Mouse (Mus musculus) cerebellum, adult 9-11 months (tissue): ENCODE results near the gene Cadps2.

Experiments
- DNase-seq: peaks from one replicate; pipeline ENCODE4 v3.0.0; 2022

Gene Cadps2

DNA sequence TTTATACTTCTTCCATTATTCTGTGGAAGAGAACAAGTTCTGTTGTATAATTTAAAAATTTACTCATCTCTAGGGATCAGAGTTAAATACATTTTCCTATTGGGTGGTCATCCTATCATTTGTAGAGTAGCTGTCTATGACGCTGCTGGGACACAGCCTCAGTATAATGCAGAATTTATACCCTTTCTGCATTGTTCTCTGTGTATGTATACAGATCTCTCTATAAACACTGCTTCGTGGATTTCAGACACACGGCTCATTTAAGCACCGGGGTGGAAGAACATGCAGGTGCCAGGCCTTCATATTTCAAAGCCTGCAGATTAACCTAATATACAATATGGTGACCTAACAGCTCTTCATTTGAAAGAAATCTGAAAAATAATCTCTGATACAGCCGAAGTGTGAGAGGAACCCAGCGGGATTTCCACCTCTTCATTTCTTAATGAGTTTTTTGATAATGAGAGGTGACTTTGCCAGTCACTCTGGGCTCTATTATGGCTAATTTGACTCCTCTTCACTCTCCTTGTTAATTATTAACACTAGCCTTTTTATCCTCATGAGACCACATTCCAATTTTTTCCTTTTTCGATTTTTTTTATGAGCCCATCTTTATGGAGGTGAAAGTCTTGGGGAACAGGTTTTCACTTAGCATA lies 501.7 kb downstream of the Cadps2 start:
- DNase-seq, result no peak

DNA sequence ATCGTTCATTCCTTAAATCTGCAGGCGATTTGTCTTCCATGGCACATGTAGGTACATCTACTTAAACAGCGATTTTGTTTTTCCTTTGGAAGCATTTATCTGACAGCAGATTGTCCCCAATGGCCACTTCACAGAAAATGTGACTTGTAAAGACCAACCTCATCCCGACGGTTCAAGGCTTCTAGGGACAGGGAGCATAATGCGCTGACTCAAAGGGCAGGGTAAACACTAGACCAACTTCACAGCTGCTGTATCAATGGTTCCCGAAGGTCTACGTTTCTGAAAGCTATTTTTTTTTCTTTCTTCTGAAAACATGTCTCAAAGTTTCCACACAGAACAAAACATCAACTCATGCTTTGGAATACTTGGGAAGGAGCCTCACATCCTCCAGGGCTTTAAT lies 524.3 kb downstream of the Cadps2 start:
- no peak for DNase-seq

DNA sequence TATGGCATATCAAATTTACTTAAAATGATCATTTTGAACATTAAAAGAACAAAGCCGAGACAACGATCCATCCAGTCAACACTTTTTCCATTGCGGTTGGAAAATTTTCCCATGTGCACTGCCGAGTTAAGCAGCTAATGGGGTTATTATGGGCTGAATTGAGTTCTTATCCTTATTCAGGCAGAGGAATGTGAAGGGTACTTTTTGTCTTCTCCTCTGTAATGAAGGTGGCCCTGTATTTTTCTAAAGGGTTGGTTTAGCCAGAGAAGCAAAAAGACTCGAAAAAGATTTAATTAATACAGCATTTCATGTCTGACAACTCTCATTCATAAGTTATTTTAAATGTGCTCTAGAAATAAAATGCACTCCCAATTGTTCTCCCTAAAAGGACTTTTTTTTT lies 524.9 kb downstream of the Cadps2 start:
- DNase-seq, result no peak

DNA sequence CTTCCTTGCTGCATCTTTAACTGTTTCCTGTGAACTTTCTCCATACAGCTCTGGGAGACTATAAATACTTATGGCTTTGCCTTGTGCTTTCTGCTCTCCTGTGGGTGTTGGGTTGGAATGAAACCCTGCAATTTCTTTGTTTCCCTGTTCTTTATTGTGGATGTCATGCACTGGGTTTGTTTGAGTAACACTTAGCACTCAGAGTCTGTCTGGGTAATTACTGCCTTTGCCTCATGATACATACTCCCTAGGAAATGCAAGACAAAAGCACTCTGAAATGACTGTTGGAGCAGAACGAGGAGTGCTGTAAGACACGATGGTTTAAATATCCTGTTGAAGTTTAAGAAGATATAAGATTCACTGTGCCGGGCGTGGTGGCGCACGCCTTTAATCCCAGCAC lies 533.2 kb downstream of the Cadps2 start:
- DNase-seq, result no peak

DNA sequence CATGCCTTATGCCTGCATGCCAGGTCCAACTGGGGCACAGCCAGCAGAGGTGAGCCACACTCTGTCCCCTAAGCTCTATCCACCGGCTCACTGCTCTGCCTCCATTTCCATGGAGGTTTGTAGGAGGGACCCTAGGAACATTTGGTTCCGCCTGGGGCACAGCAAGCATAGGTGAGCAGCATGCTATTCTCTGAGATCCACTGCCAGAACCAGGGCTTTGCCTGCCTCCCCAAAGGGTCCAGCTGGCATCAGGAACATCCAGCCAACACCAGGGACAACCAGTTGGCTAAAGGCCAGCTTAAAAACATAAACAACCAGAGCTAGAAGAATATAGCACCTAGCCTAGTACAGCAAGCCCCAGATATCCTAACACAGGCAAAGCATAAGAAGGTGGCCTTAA lies 540.6 kb downstream of the Cadps2 start:
- peak; percentile 78 for DNase-seq

DNA sequence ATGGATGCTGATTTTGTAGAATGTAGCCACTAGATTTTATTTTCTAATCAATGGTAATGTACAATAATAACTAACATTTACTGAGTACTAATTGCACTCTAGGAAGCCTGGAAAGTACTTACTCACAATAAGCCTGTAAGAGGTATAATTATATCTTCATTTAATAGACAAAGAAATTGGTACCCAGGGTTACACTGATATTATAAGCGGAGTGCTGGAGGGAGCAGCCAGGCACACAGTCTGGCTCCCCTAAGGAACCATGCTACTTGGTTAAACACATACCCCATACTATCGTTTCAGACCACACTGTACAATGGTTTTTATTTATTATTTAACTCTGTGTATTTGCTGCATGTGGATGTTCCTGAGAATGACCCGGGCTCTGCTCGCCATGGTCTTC lies 544.5 kb downstream of the Cadps2 start:
- DNase-seq, result no peak

DNA sequence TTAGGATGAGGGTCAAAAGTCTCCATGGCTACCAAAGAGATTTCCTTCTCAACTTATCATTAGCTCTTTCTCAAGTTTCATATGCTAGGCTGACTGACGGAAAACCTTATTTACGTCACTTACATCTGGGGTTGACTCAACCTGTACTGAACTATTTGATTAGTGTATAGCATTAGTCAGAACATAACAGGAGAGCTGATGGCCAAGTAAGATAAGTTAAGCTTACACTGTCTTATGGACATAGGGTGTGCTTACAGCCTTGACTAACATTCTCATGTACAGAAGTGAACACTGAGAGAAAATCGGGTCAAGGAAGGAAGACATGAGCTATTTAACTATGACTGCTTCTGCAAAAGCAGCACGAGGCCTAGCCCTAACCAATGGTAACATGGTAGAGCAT lies 550.5 kb downstream of the Cadps2 start:
- DNase-seq, result no peak

DNA sequence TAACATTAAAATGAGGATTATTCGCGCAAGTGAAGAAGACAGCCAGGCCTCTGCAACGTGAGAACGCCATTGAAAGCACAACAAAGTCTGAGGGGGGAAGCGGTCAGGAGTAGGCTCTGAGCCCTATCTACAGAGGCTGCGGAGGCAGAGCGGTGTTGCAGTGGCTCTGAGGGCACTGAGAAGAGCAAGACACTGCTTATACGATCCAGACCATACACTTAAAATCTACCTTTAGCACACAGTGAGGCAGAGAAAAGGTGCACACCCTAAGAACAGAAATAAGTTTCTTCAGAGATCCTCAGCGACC lies 557.8 kb downstream of the Cadps2 start:
- no peak for DNase-seq

DNA sequence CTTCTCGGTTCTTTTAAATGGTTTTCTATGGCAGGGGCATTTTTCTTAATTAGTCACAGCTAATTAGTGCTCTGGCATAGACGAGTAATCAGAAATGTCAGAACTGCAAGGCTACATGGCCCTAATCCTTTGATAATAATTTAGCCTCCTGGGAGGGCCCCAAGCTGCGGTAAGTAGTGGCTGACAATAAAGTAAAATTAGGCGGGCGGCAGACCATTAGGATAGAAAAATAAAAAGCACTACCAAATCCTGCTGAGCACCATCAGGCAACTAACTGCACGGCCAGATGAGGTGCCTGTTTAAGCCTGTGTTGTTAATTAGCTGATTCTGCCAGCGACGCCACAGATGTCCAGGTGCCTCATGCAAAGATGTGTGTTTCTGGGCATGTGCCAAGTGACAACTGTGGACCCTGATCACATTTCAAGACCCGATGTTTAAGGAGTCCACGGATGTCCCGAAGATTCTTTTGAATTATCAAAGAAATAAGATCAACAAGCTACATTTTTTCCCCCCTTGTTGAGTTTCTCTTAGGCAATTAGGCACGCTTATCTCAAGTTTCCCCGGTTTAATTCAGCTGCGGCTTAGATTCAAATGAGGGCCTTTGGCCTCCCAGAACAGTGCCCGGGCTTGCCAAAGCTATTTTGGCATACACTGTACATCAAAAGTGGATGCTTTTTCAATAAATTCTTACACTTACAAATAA lies 558.3 kb downstream of the Cadps2 start:
- no peak for DNase-seq

DNA sequence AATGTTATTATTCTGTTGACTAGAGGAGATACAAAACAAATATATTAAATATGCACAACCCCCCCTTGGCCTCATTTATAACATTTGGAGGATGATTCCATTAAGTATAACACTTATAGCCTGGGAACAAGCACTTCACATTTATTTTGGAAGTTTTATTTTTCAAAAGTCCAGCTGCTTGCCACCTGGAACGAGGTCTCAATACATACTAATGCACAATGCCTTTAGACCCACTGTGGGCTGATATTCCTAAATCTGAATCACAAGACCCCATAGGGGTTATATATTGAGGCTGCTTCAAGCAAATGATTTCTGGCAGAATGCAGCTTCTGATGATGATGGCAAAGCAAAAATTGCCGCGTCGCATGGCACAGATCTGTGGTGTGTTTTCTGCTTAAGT lies 565.7 kb downstream of the Cadps2 start:
- no peak for DNase-seq

DNA sequence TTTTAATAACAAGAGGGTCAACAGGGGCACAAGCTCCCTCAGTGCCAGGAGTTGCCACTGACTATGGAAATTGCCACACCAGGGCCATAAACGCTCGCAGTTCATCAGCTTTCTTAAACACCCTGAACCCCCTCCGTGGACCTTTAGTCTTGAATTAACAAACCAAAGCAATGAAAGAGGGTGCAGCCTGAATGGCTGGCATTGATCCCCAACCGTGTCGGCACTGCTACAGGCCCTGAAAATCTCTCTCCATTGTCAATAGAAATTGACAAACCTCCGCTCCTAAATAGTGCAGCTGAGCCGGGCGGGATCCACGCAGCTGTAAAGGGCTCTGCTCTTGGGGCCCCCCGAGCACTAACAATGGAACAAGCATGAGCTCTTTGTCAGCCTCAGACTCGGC lies 566.2 kb downstream of the Cadps2 start:
- DNase-seq, result no peak

DNA sequence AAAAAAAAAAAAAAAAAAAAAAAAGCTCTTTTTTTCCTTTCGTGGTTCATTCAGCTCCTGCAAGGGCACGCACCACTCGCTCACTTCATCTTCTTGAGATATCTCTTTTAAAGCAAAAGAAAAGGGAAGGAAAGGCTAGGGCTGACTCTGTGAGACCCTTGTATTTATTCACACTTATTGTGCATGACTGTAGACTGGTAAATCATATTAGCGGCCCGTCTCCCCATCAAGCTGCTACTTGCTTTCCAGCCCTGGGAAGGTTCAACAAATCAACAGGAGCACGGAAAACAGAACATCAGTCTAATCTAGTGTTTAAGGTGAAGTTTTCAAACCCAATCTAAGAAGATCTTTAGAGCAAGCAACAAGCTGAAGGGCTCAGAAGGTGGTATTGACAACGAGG lies 566.7 kb downstream of the Cadps2 start:
- no peak for DNase-seq

DNA sequence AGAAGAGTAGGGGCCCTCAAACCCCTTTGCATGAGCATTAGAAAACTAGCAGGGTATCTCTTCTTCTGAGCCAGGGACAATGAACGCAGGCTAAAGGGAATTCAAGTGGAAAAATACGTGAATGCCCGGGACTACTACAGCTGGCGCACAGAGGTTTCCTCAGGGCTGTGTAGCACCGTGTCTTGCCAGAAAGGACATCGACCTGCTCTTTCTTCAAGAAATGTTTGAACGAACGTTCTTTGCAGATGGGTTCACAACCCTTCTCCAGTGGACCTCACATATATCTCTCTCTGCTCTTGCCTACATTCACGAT lies 578.5 kb downstream of the Cadps2 start:
- DNase-seq, result no peak

DNA sequence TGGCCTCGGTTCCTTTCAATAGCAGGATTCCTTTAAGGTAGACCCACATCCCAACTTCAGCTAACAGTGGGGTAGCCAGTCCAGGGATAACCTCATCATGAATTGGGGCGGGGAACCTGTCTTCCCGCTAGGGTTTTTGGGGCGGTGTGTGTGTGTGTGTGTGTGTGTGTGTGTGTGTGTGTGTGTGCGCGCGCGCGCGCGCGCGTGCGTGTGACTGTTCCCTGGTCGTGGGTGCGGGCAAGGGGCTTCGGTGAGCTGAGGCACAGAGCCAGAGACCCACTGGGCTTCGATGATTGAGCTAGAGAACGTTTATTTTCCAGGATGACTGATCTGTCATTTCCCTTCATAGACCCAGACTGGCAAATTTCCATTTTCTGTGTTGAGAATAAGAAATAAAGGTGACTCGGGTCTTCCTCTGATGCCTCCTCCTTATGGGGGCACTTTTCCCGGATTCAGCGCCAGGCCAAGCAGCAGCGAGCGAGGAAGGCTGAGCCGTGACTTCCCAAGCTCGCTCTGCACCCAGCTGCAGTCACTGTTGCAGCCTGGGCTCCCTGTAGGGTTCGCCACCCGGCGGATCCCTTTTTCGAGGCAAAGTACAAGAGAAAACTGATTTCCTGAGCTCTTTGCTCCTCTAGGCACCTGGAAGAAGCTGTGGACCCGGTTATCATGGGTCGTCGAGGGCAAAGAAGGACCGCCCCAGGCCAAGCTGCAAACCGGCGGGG lies 579.0 kb downstream of the Cadps2 start:
- no peak for DNase-seq

DNA sequence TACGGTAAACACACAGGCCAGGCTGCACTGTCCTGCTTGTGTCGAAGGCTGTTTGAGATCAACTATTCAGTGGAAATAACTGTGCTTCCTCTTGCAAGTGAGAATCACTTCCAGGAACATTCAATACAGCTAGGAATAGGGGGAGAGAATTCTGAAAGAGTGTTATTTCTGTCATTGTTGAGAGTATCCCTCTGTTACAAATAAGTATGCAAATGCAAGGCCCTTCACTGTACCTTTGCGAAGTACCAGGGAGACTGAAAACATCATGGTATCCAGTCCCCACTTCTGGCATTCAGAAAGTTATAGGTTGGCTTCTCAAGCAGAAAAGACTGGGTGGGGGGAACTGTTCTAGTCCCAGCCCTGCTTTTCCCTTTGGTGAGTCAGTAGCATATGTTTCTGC lies 581.2 kb downstream of the Cadps2 start:
- DNase-seq, result no peak

DNA sequence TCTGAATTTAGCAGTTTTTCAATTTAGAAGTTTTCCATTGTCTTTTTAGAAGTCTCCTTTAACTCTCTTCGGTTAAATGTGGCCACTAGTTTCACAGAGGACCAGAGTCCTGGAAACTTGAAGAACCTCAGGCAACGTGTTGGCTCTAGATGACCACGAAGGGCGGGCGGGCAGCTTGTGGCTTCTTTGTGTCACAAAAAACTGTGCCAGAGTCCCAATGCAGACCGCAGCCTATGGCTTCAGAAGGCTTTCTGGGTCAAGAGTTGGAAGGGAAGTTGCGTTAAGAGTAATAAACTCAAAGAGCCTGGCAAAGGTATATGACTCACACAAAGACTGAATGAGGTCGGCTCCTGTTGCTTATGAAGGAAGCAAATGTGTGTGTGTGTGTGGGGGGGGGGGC lies 584.1 kb downstream of the Cadps2 start:
- no peak for DNase-seq

DNA sequence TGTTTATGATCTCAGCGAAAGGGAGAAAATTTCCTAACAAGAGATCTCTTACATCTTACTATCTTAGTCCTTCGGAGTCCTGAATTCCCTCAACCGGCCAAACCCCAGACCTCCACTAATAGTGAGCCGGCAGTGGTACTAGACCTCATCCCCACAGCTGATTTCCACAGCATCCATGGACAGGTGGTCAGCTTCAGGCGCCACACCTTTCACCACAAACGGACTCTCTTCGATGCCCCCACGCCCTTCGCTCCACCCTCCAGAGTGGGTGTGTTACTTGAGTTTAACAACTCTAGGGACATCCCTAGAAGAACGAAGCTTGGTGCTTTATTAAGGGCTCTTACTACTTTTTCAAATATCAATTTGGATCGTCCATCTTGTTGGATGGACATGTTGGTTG lies 584.6 kb downstream of the Cadps2 start:
- DNase-seq, result no peak

DNA sequence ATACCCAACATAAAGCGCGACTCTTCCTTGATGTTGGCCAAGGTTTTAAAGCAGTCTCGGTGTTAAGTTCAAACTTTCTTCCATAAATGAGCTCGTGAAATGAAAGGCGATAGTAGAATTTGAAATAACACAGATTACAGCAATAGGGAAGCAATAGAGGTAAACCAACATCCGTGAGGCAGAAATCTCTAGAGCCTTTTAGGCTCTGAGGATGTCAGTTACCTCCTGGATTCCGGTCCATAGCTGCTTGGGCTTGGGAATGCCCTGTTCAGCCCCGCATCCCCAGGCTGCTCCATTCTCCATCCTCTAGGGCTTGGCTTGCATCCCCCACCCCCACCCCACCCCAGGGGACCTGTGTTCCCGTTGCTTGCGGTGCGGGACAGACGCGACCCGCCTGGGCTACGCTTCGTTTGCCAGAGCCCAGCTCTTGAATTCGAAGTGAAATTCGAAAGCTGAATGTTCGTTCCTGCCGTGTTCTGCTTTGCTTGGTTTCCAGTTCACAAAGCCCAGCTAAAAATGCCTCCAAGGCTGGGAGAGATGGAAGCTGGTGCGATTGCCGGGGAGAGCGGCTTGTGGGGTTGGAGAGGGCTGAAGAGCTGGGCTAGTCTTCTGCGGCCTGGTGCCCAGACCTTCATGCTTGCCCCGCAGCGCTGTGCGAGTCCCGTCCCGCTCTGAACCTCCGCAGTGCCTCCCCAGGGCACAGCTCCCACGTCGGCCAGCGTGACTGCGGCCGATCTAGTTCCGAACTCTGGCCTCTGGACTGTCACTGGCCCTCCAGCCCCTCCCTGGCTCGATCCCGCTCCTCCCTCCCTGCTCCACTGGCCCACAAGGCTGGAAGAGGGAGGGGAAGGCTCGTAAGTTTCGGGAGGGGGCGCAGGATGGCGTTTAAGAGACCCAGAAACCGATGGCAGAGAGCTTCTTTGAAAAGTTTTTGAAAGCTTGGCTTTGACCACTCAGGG lies 585.6 kb downstream of the Cadps2 start:
- DNase-seq, result no peak

DNA sequence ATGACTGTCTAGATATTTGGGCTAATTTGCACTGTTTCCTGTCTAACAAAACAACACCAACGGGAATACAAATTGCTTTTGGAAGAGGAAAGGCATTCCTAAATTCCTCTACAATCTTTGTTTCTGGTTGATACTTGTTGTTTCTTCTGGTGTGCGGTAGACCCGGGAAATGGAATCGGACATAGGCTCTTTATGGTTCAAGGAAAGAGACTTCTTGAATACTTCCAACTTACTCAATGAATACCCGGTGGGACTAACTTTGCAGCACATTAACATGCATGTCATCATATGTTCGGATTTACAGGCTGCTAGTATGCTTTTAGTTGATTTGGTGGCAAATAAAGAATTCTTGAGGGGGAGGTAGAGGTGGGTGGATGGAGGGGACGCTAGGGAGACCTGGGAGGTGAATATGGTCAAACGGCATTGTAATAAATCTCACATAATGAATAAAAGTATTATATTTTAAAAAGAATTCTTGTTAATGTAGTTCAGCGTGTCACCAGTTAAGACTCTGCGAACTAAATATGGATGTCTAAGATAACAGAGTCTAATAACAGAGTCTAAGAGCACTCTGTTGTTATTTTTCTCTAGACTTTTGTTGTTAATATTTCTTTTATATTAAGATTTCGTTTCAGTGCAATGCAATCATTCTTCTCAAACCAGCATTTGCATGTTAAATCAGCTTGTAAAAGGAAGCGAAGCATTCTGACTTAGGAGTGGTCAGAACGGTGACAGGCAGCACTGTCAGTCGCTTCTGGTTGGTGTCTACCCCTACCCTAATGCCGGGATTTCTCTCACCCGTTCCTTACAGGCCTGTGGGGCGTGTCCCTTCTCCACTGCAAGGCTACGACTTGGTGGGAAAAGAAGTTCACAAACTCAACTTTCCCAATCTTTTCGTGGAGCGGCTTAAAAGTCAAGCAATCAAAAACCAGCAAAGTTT lies 586.8 kb downstream of the Cadps2 start:
- no peak for DNase-seq

DNA sequence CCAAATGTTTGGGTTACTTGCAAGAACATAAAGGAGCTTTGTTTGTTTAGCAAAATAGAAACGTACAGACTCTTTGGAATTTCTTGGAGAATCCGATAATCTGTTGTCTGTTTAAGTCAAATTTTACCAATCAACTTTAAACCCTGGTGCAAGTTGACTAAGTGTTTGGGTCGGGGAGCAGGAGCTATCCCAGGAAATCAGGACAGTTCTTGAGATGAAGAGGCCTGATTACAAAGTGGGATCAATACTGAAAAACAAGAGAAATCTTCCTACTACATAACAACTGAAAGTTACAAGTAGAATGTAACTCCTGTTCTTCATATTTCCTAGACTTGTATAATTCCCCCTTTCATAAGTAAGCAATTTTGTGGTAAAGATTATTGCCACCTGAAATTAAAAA lies 587.8 kb downstream of the Cadps2 start:
- no peak for DNase-seq

DNA sequence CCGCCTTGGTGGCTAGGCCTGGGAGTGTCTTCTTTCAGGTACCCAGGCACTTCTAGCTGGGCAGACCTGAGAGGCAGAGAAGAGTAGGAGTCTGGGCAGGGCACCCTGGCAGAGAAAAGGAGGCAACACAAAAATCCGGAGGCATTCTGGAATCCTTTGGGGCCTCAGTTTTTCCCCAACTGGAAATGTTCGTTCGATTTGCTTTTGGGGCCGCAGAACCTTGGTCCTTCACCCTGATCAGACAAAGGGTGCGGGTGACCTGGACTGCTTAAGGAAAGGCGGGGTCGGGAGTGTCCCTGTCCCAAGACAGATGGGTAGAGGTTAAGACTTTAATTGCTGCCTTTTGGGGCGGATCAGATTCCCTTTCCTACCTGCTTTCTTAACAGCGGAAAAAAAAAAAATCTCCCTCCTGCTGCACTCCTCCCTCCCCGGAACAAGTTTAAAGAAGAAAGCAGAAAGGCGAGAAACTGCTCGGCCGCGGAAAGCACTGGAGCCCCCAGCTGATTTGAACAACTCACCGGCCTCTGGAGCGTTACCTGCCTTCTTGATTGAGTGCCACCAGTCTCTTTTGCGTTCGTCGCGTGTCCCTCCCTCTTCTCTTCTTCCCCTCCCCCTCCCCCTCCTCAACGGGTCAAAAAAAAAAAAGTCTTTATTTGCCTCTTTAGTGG lies 588.8 kb downstream of the Cadps2 start:
- DNase-seq, result no peak
